Mouse (Mus musculus): ENCODE measurements around the gene Klhl40. TPM values are rescaled to one million over a fixed set of nuclear protein-coding genes. Genes with fewer than 3 reads are reported as not detected.
A peak's percentile ranks its signal among the peaks of the same experiment; 100 is the strongest.

Klhl40 gene
- total RNA-seq, 2 experiments from 2014 or later: 4.9 to 5.5 TPM

- intact Hi-C loops (cut with DNase I): no loop called here
- no peak for DNase-seq (ENCODE audit: low spot score in 2 of 2)
Observed at GRCm38 (mm10) chr9:121819771-121820471, 42.5 kb downstream of the Klhl40 start.

- intact Hi-C loops (cut with DNase I): no loop called here
- no peak for DNase-seq (ENCODE audit: low spot score in 2 of 2)
Observed at GRCm38 (mm10) chr9:121820765-121821164, 43.4 kb downstream of the Klhl40 start.

GRCm38 (mm10) chr9:121822585-121822991, 45.2 kb downstream of the Klhl40 start:
- DNase-seq (ENCODE audit: low spot score in 2 of 2): peak in 1 of 2 experiments; percentile 60
- intact Hi-C loops (cut with DNase I): no loop called here

- no peak for DNase-seq (ENCODE audit: low spot score in 2 of 2)
- intact Hi-C loops (cut with DNase I): no loop called here
Observed at GRCm38 (mm10) chr9:121823051-121823450, 45.6 kb downstream of the Klhl40 start.

GRCm38 (mm10) chr9:121823991-121824390, 46.6 kb downstream of the Klhl40 start:
- no peak for DNase-seq (ENCODE audit: low spot score in 2 of 2)

GRCm38 (mm10) chr9:121826356-121826755, 48.9 kb downstream of the Klhl40 start:
- peak in 1 of 2 experiments; percentile 85 for DNase-seq (ENCODE audit: low spot score in 2 of 2)
- intact Hi-C loops (cut with DNase I): loop anchor here (1.0 to 2.0 kb wide), 2 partner anchors 48 to 66 kb away; no protein-coding TSS in a partner anchor

More at GRCm38 (mm10) chr9:121823991-121824390, 46.6 kb downstream of the Klhl40 start:
- intact Hi-C loops (cut with DNase I): no loop called here

GRCm38 (mm10) chr9:121828314-121828713, 50.9 kb downstream of the Klhl40 start:
- intact Hi-C loops (cut with DNase I): no loop called here
- no peak for DNase-seq (ENCODE audit: low spot score in 2 of 2)

- intact Hi-C loops (cut with DNase I): no loop called here
- DNase-seq (ENCODE audit: low spot score in 2 of 2): no peak
Observed at GRCm38 (mm10) chr9:121829270-121829992, 52.0 kb downstream of the Klhl40 start.

- peak in 1 of 2 experiments; percentile 44 for DNase-seq (ENCODE audit: low spot score in 2 of 2)
- intact Hi-C loops (cut with DNase I): loop anchor here (5.0 kb wide), 1 partner anchor 47 kb away; no protein-coding TSS in a partner anchor
Observed at GRCm38 (mm10) chr9:121830243-121830955, 53.0 kb downstream of the Klhl40 start.

GRCm38 (mm10) chr9:121830956-121831293, 53.5 kb downstream of the Klhl40 start:
- DNase-seq (ENCODE audit: low spot score in 2 of 2): peak; percentile 84 to 92
- intact Hi-C loops (cut with DNase I): loop anchor here (5.0 kb wide), 1 partner anchor 46 kb away; no protein-coding TSS in a partner anchor

Other genes starting within 250 kb of the Klhl40 start
- 1 to 10 TPM; 1.5 to 1.8 TPM for gene Lyzl4, start 135.5 kb upstream of the Klhl40 start, total RNA-seq (2021)
- 10 to 100 TPM; 22.2 to 26.2 TPM for gene Vipr1, start 134.9 kb upstream of the Klhl40 start, total RNA-seq (2021)
- 10 to 100 TPM; 26.8 to 28.8 TPM for gene Sec22c, start 72.1 kb upstream of the Klhl40 start, total RNA-seq (2021)
- gene Ss18l2, start 67.3 kb upstream of the Klhl40 start, total RNA-seq (2021): 10 to 100 TPM; 79.0 to 92.0 TPM
- gene Nktr, start 58.4 kb upstream of the Klhl40 start, total RNA-seq (2021): 100 to 1,000 TPM in 1 of 2 experiments, 10 to 100 TPM in 1; 95.5 to 124 TPM
- gene Zfp651, start 18.3 kb upstream of the Klhl40 start, total RNA-seq (2021): 100 to 1,000 TPM; 108 to 115 TPM
- gene Hhatl, start 14.9 kb downstream of the Klhl40 start, total RNA-seq (2021): 10 to 100 TPM; 16.1 to 18.8 TPM
- 1 to 10 TPM; 5.2 to 6.9 TPM for gene Ccdc13, start 61.9 kb downstream of the Klhl40 start, total RNA-seq (2021)
- gene Higd1a, start 80.8 kb downstream of the Klhl40 start, total RNA-seq (2021): 10 to 100 TPM; 94.1 to 99.6 TPM
- 1 to 10 TPM; 5.5 to 7.6 TPM for gene Ackr2, start 120.7 kb downstream of the Klhl40 start, total RNA-seq (2021)
- gene Cyp8b1, start 138.7 kb downstream of the Klhl40 start, total RNA-seq (2021): not detected
- gene Fam198a, start 173.4 kb downstream of the Klhl40 start, total RNA-seq (2021): 1 to 10 TPM; 5.4 to 6.9 TPM
- gene Pomgnt2, start 219.5 kb downstream of the Klhl40 start, total RNA-seq (2021): 10 to 100 TPM; 34.3 to 43.1 TPM